In genomic region chr12:102436939-102437526, GRCm38 (mm10) we compare ENCODE assay signal across 12 mouse cellular contexts. TPM values are rescaled to one million over a fixed set of nuclear protein-coding genes. Genes with fewer than 3 reads are reported as not detected.
DNase-seq lines count a peak whose midpoint lies in the region; ATAC-seq and TF ChIP-seq lines count a peak whose summit lies in the region.
"Had no signal": no experiment of that assay in that cellular context is flagged by ENCODE, and none has a peak within 500 bp of the region (broad histone marks: within the 10 kb centered on the region; RNA-seq: fewer than 3 reads in every experiment).

No protein-coding gene starts in this region.

- H3K4me3 ChIP-seq in heart, embryonic 11.5 days (ENCODE audit: low read depth, low read length): no peak overlapping the region
- H3K4me3 ChIP-seq in layer of hippocampus, adult 2 months: no peak overlapping the region; the same call in 1 of the 2 replicates
- H3K4me3 ChIP-seq in heart, postnatal 0 days (ENCODE audit: low read depth, low read length): no peak overlapping the region
- H3K4me3 ChIP-seq in forebrain, postnatal 0 days (ENCODE audit: low read depth, low read length): no peak overlapping the region
- H3K4me3 ChIP-seq: hindbrain, embryonic 15.5 days; limb, embryonic 12.5 days had no signal

- no peak for TF ChIP-seq CTCF in layer of hippocampus, adult 2 months (conservative IDR thresholded peaks at IDR 0.05)
- no peak for TF ChIP-seq CTCF in heart, postnatal 0 days (IDR thresholded peaks at IDR 0.05; ENCODE audit: low read depth)
- TF ChIP-seq CTCF in forebrain, postnatal 0 days (IDR thresholded peaks at IDR 0.05; ENCODE audit: low read depth): no peak

- peak overlapping the region; percentile 70 for H3K27ac ChIP-seq in heart, embryonic 11.5 days (ENCODE audit: low read depth, low read length)
- peak overlapping the region; percentile 93; the same call in 1 of the 2 replicates for H3K27ac ChIP-seq in layer of hippocampus, adult 2 months
- H3K27ac ChIP-seq in heart, postnatal 0 days (ENCODE audit: low read depth): peak overlapping the region; percentile 79
- no peak overlapping the region for H3K27ac ChIP-seq in forebrain, postnatal 0 days (ENCODE audit: low read depth, low read length)
- H3K27ac ChIP-seq: hindbrain, embryonic 15.5 days; limb, embryonic 12.5 days had no signal

- H3K9me3 ChIP-seq in heart, embryonic 11.5 days (replicated peaks; ENCODE audit: control insufficient read depth, low read length): no peaks in the 10 kb centered on the region
- no peaks in the 10 kb centered on the region for H3K9me3 ChIP-seq in heart, postnatal 0 days (replicated peaks; ENCODE audit: control insufficient read depth, low read length)
- H3K9me3 ChIP-seq in forebrain, postnatal 0 days (ENCODE audit: low read length): no peaks in the 10 kb centered on the region
- H3K9me3 ChIP-seq: hindbrain, embryonic 15.5 days; limb, embryonic 12.5 days had no signal

- no peaks in the 10 kb centered on the region for H3K36me3 ChIP-seq in heart, embryonic 11.5 days (ENCODE audit: control insufficient read depth, insufficient read depth, low read length)
- no peaks in the 10 kb centered on the region for H3K36me3 ChIP-seq in heart, postnatal 0 days (replicated peaks; ENCODE audit: control insufficient read depth, insufficient read depth, low read length)
- no peaks in the 10 kb centered on the region for H3K36me3 ChIP-seq in forebrain, postnatal 0 days (ENCODE audit: insufficient read depth)
- H3K36me3 ChIP-seq: hindbrain, embryonic 15.5 days; limb, embryonic 12.5 days had no signal

- H3K4me2 ChIP-seq in heart, embryonic 11.5 days: peak overlapping the region; percentile 87
- peak overlapping the region; percentile 85; the same call in 1 of the 2 replicates for H3K4me2 ChIP-seq in heart, postnatal 0 days (ENCODE audit: low read depth, low read length)
- no peak overlapping the region for H3K4me2 ChIP-seq in forebrain, postnatal 0 days (ENCODE audit: low read depth)

- H3K4me1 ChIP-seq in heart, embryonic 11.5 days (ENCODE audit: control insufficient read depth, insufficient read depth, low read length): peaks cover 17% of the 10 kb centered on the region
- H3K4me1 ChIP-seq in heart, postnatal 0 days (ENCODE audit: control insufficient read depth, insufficient read depth): peaks cover 6% of the 10 kb centered on the region; the same call in 1 of the 2 replicates
- H3K4me1 ChIP-seq in forebrain, postnatal 0 days (ENCODE audit: insufficient read depth): peaks cover 8% of the 10 kb centered on the region; the same call in 1 of the 2 replicates

- no peak for ATAC-seq in heart, embryonic 11.5 days (replicated peaks; ENCODE audit: insufficient number of reproducible peaks, low FRiP score, low TSS enrichment)
- ATAC-seq in heart, postnatal 0 days (ENCODE audit: insufficient read depth, low read depth): no peak
- ATAC-seq in activated CD4-positive, CD25-positive, alpha-beta regulatory T cell, adult 4 months: no peak
- ATAC-seq in forebrain, postnatal 0 days: no peak

- no peaks in the 10 kb centered on the region for H3K27me3 ChIP-seq in heart, embryonic 11.5 days (ENCODE audit: control insufficient read depth, insufficient read depth, low read length)
- H3K27me3 ChIP-seq in heart, postnatal 0 days (ENCODE audit: control insufficient read depth, insufficient read depth, low read length): no peaks in the 10 kb centered on the region
- no peaks in the 10 kb centered on the region for H3K27me3 ChIP-seq in forebrain, postnatal 0 days (ENCODE audit: insufficient read depth, low read length)
- H3K27me3 ChIP-seq: CH12.LX; hindbrain, embryonic 15.5 days; limb, embryonic 12.5 days had no signal

- TF ChIP-seq EP300 in heart, postnatal 0 days (IDR thresholded peaks at IDR 0.05; ENCODE audit: low read depth): no peak

- no peak overlapping the region for H3K9ac ChIP-seq in heart, embryonic 11.5 days (ENCODE audit: low read depth, low read length)
- H3K9ac ChIP-seq in heart, postnatal 0 days (replicated peaks; ENCODE audit: low read depth, low read length): no peak overlapping the region
- H3K9ac ChIP-seq in forebrain, postnatal 0 days: no peak overlapping the region
- H3K9ac ChIP-seq: hindbrain, embryonic 15.5 days; limb, embryonic 12.5 days had no signal

- no peak for DNase-seq in heart, adult 8-10 months (ENCODE audit: low spot score)
- DNase-seq in layer of hippocampus, adult 2 months (ENCODE audit: low spot score in 2 of 2): no peak
- DNase-seq in layer of hippocampus, adult 9-11 months: no peak
- peak; percentile 35 for DNase-seq in NIH3T3 (ENCODE audit: low read depth)
- no peak for DNase-seq in heart, postnatal 0 days (ENCODE audit: low spot score)
- no peak for DNase-seq in forebrain, postnatal 0 days
- DNase-seq: cerebellum, postnatal 36 days had no signal

- 67% methylated on average over 10 of the region's 10 CpGs for WGBS in heart, embryonic 11.5 days (ENCODE audit: insufficient replicate concordance)
- 53% methylated on average over 10 of the region's 10 CpGs for WGBS in heart, postnatal 0 days
- 72% methylated on average over 10 of the region's 10 CpGs for WGBS in forebrain, postnatal 0 days

RNA-seq across cellular contexts. Expression of gene Lgmn, which starts 2.6 kb away (rescaled TPM):
- polyA plus RNA-seq in heart, embryonic 11.5 days (2014; fragmentation: Nextera tagmentation; extraction: Ambion mirVana): 108 and 128 TPM in 2 replicates
- 10 to 100 TPM; 53.7 to 64.8 (median 60.5) TPM for total RNA-seq in heart, adult 8-10 months (2022)
- 10 to 100 TPM; 78.6 to 84.8 TPM for total RNA-seq in layer of hippocampus, adult 2 months (2021)
- 97.7 and 118 TPM in 2 replicates for total RNA-seq in heart, postnatal 0 days (2014; rRNA removed; ENCODE audit: low replicate concordance)
- 94.0 and 96.0 TPM in 2 replicates for polyA plus RNA-seq in heart, postnatal 0 days (2015; fragmentation: Nextera tagmentation; extraction: Ambion mirVana)
- polyA plus RNA-seq in activated CD4-positive, CD25-positive, alpha-beta regulatory T cell, adult 4 months (2017; shearing (Covaris generic)): 10 to 100 TPM; 31.0 to 34.5 TPM
- 79.6 and 88.1 TPM in 2 replicates for total RNA-seq in forebrain, postnatal 0 days (2014; rRNA removed)
- polyA plus RNA-seq in forebrain, postnatal 0 days (2015; fragmentation: Nextera tagmentation; extraction: Ambion mirVana): 121 and 139 TPM in 2 replicates

RNA-seq across cellular contexts. Expression of gene Golga5, which starts 31.9 kb away (rescaled TPM):
- 24.9 and 32.8 TPM in 2 replicates for polyA plus RNA-seq in heart, embryonic 11.5 days (2014; fragmentation: Nextera tagmentation; extraction: Ambion mirVana)
- total RNA-seq in heart, adult 8-10 months (2022): 10 to 100 TPM; 25.9 to 27.9 (median 27.3) TPM
- total RNA-seq in layer of hippocampus, adult 2 months (2021): 10 to 100 TPM; 24.6 to 26.3 TPM
- total RNA-seq in heart, postnatal 0 days (2014; rRNA removed; ENCODE audit: low replicate concordance): 17.4 and 17.7 TPM in 2 replicates
- 23.5 and 24.0 TPM in 2 replicates for polyA plus RNA-seq in heart, postnatal 0 days (2015; fragmentation: Nextera tagmentation; extraction: Ambion mirVana)
- polyA plus RNA-seq in activated CD4-positive, CD25-positive, alpha-beta regulatory T cell, adult 4 months (2017; shearing (Covaris generic)): 10 to 100 TPM; 27.5 to 27.9 TPM
- 28.9 and 34.9 TPM in 2 replicates for total RNA-seq in forebrain, postnatal 0 days (2014; rRNA removed)
- polyA plus RNA-seq in forebrain, postnatal 0 days (2015; fragmentation: Nextera tagmentation; extraction: Ambion mirVana): 24.4 and 25.6 TPM in 2 replicates
